Mouse (Mus musculus) liver, adult (tissue): ENCODE data around the gene Gm9040.
"Not testable (repeated sequence)": the region's sequence is repeated elsewhere in the genome, so short reads cannot be mapped to it uniquely, and the experiment has no call there.

Experiments used
- GATA4 ChIP-seq: IDR thresholded peaks from 2 replicates; pipeline ENCODE4 v1.6.1; 2014; ENCODE audit warnings: mild to moderate bottlenecking, low read length; ENCODE audit not compliant: insufficient replicate concordance

Gm9040 gene

DNA sequence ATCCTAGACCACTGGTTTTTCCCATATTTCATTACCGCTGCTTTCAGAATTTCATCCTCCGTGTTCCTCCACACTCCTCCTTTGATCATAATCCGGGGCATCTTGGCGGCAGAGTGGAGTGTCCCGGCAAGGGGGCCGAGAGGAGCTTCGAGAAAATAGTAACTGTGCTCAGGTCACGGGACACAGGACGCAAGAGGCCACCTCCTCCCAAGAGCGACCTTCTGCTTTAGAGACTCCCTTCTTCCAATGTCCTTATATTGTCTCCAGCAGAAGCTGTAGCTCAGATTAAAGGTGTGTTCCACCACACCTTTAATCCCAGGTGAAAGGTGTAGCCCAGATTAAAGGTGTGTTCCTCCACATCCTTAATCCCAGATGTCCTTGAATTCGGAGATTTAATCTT lies at the start of gene Gm9040:
Gene Gm9040, minus strand, starts transcription at position 101 of the 400 bp plus-strand sequence.
- not testable (repeated sequence) for TF ChIP-seq GATA4

DNA sequence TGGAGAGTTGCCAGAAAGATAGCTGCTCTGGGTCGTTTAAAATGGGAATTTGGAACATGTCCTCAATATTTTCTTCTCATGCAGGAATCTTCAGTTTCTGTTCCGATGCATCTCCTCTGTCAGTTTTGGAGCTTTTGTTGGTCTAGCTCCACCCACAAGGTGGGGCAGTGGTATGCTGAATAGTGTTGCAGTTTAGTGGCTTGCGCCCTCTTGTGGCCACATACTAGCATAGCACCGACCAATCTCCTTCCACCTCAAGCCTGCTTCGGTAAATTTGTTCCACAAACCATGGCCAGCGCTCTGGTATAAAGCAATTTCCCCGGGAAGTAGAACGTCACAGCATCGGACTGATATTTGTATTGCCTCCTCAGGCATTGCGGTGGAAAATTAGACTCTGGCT lies 43.7 kb upstream of the Gm9040 start:
- TF ChIP-seq GATA4 = no peak

DNA sequence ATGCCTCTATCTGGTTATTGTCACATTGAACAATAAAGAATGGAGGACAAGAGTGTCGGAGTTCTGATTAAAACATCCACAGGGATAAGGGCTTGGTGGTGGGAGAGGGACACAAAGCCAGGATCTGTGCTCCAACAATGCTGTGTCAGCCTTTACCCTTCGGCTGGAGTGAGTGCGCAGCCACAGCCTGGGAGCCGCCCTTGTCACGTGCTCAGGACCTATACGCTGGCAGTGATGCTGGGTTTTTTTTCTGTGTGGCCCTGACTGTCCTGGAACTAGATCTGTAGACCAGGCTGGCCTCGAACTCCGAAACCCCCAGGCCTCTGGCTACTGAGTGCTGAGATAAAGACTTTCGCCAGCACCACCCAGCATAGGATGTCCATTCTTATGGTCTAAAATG lies 42.7 kb upstream of the Gm9040 start:
- no peak for TF ChIP-seq GATA4

DNA sequence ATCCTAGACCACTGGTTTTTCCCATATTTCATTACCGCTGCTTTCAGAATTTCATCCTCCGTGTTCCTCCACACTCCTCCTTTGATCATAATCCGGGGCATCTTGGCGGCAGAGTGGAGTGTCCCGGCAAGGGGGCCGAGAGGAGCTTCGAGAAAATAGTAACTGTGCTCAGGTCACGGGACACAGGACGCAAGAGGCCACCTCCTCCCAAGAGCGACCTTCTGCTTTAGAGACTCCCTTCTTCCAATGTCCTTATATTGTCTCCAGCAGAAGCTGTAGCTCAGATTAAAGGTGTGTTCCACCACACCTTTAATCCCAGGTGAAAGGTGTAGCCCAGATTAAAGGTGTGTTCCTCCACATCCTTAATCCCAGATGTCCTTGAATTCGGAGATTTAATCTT lies 27.2 kb upstream of the Gm9040 start, which contains the start of gene Gm9049:
Gene Gm9049, minus strand, starts transcription at position 101 of the 400 bp plus-strand sequence.
- TF ChIP-seq GATA4 = not testable (repeated sequence)

DNA sequence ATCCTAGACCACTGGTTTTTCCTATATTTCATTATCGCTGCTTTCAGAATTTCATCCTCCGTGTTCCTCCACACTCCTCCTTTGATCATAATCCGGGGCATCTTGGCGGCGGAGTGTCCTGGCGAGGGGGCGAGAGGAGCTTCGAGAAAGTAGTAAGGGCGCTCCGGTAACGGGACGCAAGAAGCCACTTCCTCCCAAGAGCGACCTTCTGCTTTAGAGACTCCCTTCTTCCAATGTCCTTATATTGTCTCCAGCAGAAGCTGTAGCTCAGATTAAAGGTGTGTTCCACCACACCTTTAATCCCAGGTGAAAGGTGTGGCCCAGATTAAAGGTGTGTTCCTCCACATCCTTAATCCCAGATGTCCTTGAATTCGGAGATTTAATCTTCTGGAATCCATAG lies 21.8 kb upstream of the Gm9040 start, which contains the start of gene Gm9048:
Gene Gm9048, minus strand, starts transcription at position 101 of the 400 bp plus-strand sequence.
- TF ChIP-seq GATA4 = not testable (repeated sequence)

DNA sequence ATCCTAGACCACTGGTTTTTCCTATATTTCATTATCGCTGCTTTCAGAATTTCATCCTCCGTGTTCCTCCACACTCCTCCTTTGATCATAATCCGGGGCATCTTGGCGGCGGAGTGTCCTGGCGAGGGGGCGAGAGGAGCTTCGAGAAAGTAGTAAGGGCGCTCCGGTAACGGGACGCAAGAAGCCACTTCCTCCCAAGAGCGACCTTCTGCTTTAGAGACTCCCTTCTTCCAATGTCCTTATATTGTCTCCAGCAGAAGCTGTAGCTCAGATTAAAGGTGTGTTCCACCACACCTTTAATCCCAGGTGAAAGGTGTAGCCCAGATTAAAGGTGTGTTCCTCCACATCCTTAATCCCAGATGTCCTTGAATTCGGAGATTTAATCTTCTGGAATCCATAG lies 16.4 kb upstream of the Gm9040 start, which contains the start of gene Gm9046:
Gene Gm9046, minus strand, starts transcription at position 101 of the 400 bp plus-strand sequence.
- TF ChIP-seq GATA4 = not testable (repeated sequence)

DNA sequence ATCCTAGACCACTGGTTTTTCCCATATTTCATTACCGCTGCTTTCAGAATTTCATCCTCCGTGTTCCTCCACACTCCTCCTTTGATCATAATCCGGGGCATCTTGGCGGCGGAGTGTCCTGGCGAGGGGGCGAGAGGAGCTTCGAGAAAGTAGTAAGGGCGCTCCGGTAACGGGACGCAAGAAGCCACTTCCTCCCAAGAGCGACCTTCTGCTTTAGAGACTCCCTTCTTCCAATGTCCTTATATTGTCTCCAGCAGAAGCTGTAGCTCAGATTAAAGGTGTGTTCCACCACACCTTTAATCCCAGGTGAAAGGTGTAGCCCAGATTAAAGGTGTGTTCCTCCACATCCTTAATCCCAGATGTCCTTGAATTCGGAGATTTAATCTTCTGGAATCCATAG lies 11.0 kb upstream of the Gm9040 start, which contains the start of gene Gm9045:
Gene Gm9045, minus strand, starts transcription at position 101 of the 400 bp plus-strand sequence.
- not testable (repeated sequence) for TF ChIP-seq GATA4

DNA sequence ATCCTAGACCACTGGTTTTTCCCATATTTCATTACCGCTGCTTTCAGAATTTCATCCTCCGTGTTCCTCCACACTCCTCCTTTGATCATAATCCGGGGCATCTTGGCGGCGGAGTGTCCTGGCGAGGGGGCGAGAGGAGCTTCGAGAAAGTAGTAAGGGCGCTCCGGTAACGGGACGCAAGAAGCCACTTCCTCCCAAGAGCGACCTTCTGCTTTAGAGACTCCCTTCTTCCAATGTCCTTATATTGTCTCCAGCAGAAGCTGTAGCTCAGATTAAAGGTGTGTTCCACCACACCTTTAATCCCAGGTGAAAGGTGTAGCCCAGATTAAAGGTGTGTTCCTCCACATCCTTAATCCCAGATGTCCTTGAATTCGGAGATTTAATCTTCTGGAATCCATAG lies 5.5 kb upstream of the Gm9040 start, which contains the start of gene Gm9044:
Gene Gm9044, minus strand, starts transcription at position 101 of the 400 bp plus-strand sequence.
- TF ChIP-seq GATA4 = not testable (repeated sequence)

DNA sequence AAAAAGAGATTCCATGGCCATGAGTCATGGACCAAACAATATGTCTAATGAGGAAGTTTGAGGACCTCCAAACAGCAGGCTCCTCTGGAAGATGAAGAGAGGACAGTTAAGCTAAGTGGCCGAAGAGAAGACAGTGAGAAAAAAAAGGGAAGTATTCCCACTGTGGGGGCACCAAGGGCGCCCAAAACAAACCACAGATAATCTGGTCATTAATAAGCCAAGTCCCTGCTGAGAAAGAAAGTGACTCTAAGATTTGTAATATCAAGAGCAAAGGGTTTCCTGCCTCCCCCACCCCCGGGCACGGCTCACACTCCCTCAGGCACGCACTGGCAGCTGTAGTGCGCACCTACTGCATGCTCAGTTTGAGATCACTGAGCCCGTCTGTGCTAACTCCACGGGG lies 7.7 kb downstream of the Gm9040 start:
- TF ChIP-seq GATA4 = no peak

DNA sequence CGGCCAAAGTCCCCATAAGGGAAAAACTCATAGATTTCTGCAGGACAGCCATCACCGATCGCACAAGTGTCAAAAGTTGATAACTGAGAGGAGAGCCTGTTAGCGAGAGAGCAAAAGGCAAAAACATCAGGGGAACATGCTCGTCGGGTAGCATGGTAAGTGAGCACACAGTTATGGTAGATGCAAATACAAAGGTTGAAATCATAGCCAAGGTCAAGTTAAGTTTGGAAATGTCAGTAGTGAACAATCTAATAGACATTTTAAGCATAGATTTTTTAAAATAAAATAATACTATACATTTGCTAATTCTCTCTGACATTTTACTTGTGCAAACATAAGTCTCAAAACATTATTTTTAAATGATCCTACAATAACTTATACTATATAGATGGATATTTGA lies 31.8 kb downstream of the Gm9040 start, which contains the start of gene Iltifb:
Gene Iltifb, minus strand, starts transcription at position 101 of the 400 bp plus-strand sequence.
- no peak for TF ChIP-seq GATA4
